Mouse (Mus musculus) G1E (cell line): Measurements from ENCODE around the gene Fam135a.

ENCODE experiments used
- CTCF ChIP-seq: IDR thresholded peaks from 2 replicates; pipeline ENCODE4 v1.5.1; 2012; ENCODE audit warnings: low read depth, low read length, inconsistent platforms, mixed read lengths
- GATA1 ChIP-seq: IDR thresholded peaks from 2 replicates; pipeline ENCODE4 v1.6.1; 2012; ENCODE audit warnings: borderline replicate concordance, low read length, inconsistent platforms, mixed read lengths
- GATA2 ChIP-seq: IDR thresholded peaks from 2 replicates; pipeline ENCODE4 v1.6.1; 2012; ENCODE audit warnings: low read depth, low read length, inconsistent platforms, borderline replicate concordance
- POLR2AphosphoS5 ChIP-seq: IDR thresholded peaks from 2 replicates; pipeline ENCODE4 v1.6.1; 2012; ENCODE audit warnings: low read depth, low read length, inconsistent platforms; ENCODE audit not compliant: insufficient replicate concordance
- TAL1 ChIP-seq: conservative IDR thresholded peaks from 2 replicates; pipeline ENCODE4 v1.6.1; 2012; ENCODE audit warnings: low read depth, low read length, inconsistent platforms, mixed read lengths

DNA sequence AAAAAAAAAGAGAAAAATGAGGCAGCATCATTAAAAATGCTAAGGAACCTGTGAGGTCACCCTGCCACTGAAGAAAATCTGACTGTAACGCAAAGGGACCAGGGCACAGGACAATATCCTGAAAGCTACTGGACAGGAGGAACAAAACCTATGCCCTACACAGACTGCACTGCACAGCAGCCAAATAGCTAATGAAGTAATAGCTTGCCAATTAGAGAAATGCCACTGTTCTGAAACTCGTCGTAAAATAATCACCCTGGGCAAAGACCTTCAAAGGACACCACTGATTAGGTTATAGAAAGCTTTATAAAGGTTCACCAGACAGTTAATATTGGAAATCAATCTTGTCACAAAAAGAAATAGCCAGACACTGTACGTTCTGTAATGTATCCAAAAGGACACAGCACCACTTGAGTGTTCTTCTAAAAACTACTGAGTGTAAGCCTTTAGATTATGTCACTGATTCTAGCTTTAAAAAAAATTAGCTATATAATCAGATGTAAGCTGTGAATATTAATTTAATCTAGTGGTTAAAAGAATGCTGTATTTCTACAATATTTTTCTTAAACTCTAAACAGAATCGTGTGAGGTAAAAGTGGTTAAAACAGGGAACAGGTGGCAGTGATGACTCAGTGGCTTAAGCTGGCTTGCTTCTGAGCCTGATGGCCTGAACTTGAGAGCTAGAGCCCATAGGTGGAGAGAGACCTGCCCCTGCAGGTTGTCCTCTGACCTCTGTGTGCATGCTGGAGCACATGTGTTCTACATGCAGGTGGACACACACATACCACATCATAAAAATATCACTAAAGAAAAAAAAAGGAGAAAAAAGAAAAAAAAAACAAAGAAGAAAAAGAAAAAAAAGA, 26.5 kb downstream of the Fam135a start:
- TF ChIP-seq CTCF (no peak), GATA1 (no peak), TAL1 (no peak), POLR2AphosphoS5 (no peak), GATA2 (no peak)
